Mouse (Mus musculus) heart, postnatal 0 days (tissue): Measurements from ENCODE around the gene B230217C12Rik. TPM values are rescaled to one million over a fixed set of nuclear protein-coding genes. Genes with fewer than 3 reads are reported as not detected.

Experiments used
- ATAC-seq: fragments of 200-750 bp; cut with Nextera tagmentation; 2 replicates; pipeline ENCODE4 v1.8.0; 2017; ENCODE audit warnings: low read depth, moderate number of reproducible peaks, moderate library complexity; ENCODE audit not compliant: insufficient read depth
- DNase-seq: peaks from one replicate; pipeline ENCODE4 v3.0.0-alpha.2; 2016; ENCODE audit warnings: low spot score
- H3K27ac ChIP-seq: fragments of 300-500 bp; sonication (generic); 2 replicates; pipeline ENCODE4 v1.5.1; 2014; ENCODE audit warnings: low read depth, mild to moderate bottlenecking
- H3K27me3 ChIP-seq: fragments of 300-500 bp; sonication (generic); 2 replicates; pipeline ENCODE4 v1.6.1; 2014; ENCODE audit warnings: low read length, mixed read lengths; ENCODE audit not compliant: control insufficient read depth, insufficient read depth
- H3K36me3 ChIP-seq: fragments of 300-500 bp; sonication (generic); replicated peaks from 2 replicates; pipeline ENCODE4 v1.6.1; 2014; ENCODE audit warnings: low read length, mixed read lengths; ENCODE audit not compliant: control insufficient read depth, insufficient read depth
- H3K4me1 ChIP-seq: fragments of 300-500 bp; sonication (generic); 2 replicates; pipeline ENCODE4 v1.6.1; 2014; ENCODE audit warnings: antibody characterized with exemption; ENCODE audit not compliant: control insufficient read depth, insufficient read depth
- H3K4me2 ChIP-seq: fragments of 300-500 bp; sonication (generic); 2 replicates; pipeline ENCODE4 v1.6.1; 2014; ENCODE audit warnings: low read depth, mild to moderate bottlenecking, low read length, moderate library complexity
- H3K4me3 ChIP-seq: fragments of 300-500 bp; sonication (generic); 2 replicates; pipeline ENCODE4 v1.5.1; 2014; ENCODE audit warnings: low read depth, low read length
- H3K9ac ChIP-seq: fragments of 300-500 bp; sonication (generic); replicated peaks from 2 replicates; pipeline ENCODE4 v1.6.1; 2014; ENCODE audit warnings: low read depth, low read length, mixed read lengths
- H3K9me3 ChIP-seq: fragments of 300-500 bp; sonication (generic); replicated peaks from 2 replicates; pipeline ENCODE4 v1.6.1; 2016; ENCODE audit warnings: low read length; ENCODE audit not compliant: control insufficient read depth
- CTCF ChIP-seq: IDR thresholded peaks from 2 replicates; pipeline ENCODE4 v1.5.1; 2016; ENCODE audit warnings: antibody characterized with exemption, control low read depth, low read depth
- EP300 ChIP-seq: IDR thresholded peaks from 2 replicates; pipeline ENCODE4 v1.6.1; 2016; ENCODE audit warnings: antibody characterized with exemption, low read depth
- WGBS: fragments of 180-500 bp; shearing (Covaris S2); extraction: QIAGEN DNeasy Blood & Tissue Kit; methylation state at CpG from one replicate; pipeline ENCODE4 v1.1.7; 2014; 5-methylcytosine and 5-hydroxymethylcytosine counted together
- polyA plus RNA-seq: library from polyadenylated mRNA; unstranded; fragments of >200 nt; fragmentation: Nextera tagmentation; extraction: Ambion mirVana; gene quantifications from 2 replicates; pipeline ENCODE4 v1.2.1, GENCODE M21; 2015
- total RNA-seq: library from RNA; depleted of rRNA; stranded (reverse); fragments of >200 nt; gene quantifications from 2 replicates; pipeline ENCODE4 v1.2.3, GENCODE M21; 2014; ENCODE audit warnings: low replicate concordance

Gene B230217C12Rik
- total and polyA plus RNA-seq, 2 experiments from 2014 or later: 0.97 to 1.4 TPM

- H3K27ac ChIP-seq: peak overlapping the region; percentile 71
- peaks cover 23% of the 10 kb centered on the region for H3K36me3 ChIP-seq
- H3K4me2 ChIP-seq: no peak overlapping the region
- H3K4me1 ChIP-seq: peaks cover 51% of the 10 kb centered on the region
- H3K27me3 ChIP-seq: no peaks in the 10 kb centered on the region
- no peak overlapping the region for H3K4me3 ChIP-seq
- TF ChIP-seq EP300 (no peak), CTCF (no peak)
- H3K9me3 ChIP-seq: no peaks in the 10 kb centered on the region
- no peak for DNase-seq
- 0 out of 2 replicates have a peak, but pooled peaks have one; percentile 25 for ATAC-seq
- 23% methylated on average over 4 of the region's 4 CpGs for WGBS
- no peak overlapping the region for H3K9ac ChIP-seq
Measured at GRCm38 (mm10) chr11:97818571-97818970, 22.0 kb upstream of the B230217C12Rik start.

- TF ChIP-seq EP300: no peak
- TF ChIP-seq CTCF: no peak
- Histone ChIP-seq H3K27ac (peak overlapping the region; percentile 71), H3K9ac (no peak overlapping the region), H3K4me2 (no peak overlapping the region), H3K4me1 (peaks cover 51% of the 10 kb centered on the region), H3K4me3 (no peak overlapping the region), H3K9me3 (no peaks in the 10 kb centered on the region), H3K27me3 (no peaks in the 10 kb centered on the region), H3K36me3 (peaks cover 21% of the 10 kb centered on the region)
- no peak for ATAC-seq
- WGBS: 42% methylated on average over 4 of the region's 4 CpGs
- DNase-seq: peak; percentile 3
Measured at GRCm38 (mm10) chr11:97819102-97819501, 21.5 kb upstream of the B230217C12Rik start.

- no peak for DNase-seq
- H3K4me1 ChIP-seq: peaks cover 51% of the 10 kb centered on the region
- no peak for TF ChIP-seq CTCF
- no peak for TF ChIP-seq EP300
- no peak overlapping the region for H3K4me2 ChIP-seq
- no peak for ATAC-seq
- WGBS: 64% methylated on average over 5 of the region's 5 CpGs
- H3K4me3 ChIP-seq: no peak overlapping the region
- no peaks in the 10 kb centered on the region for H3K27me3 ChIP-seq
- H3K36me3 ChIP-seq: peaks cover 26% of the 10 kb centered on the region
- H3K27ac ChIP-seq: peak overlapping the region; percentile 51; the same call in 1 of the 2 replicates
- no peak overlapping the region for H3K9ac ChIP-seq
- H3K9me3 ChIP-seq: no peaks in the 10 kb centered on the region
Measured at GRCm38 (mm10) chr11:97819923-97820322, 20.7 kb upstream of the B230217C12Rik start.

- 17% methylated on average over 4 of the region's 4 CpGs for WGBS
- Histone ChIP-seq H3K9ac (no peak overlapping the region), H3K27me3 (no peaks in the 10 kb centered on the region), H3K9me3 (no peaks in the 10 kb centered on the region), H3K4me2 (no peak overlapping the region), H3K27ac (peak overlapping the region; percentile 46), H3K4me1 (peaks cover 51% of the 10 kb centered on the region), H3K36me3 (peaks cover 30% of the 10 kb centered on the region), H3K4me3 (no peak overlapping the region)
- ATAC-seq (0 out of 2 replicates have a peak, but pooled peaks have one; percentile 15), DNase-seq (no peak)
- TF ChIP-seq EP300: no peak
- TF ChIP-seq CTCF: no peak
Measured at GRCm38 (mm10) chr11:97820840-97821239, 19.7 kb upstream of the B230217C12Rik start.

- TF ChIP-seq CTCF (no peak), EP300 (no peak)
- ATAC-seq (no peak), DNase-seq (no peak)
- Histone ChIP-seq H3K4me1 (peaks cover 44% of the 10 kb centered on the region), H3K9ac (no peak overlapping the region), H3K4me2 (no peak overlapping the region), H3K4me3 (no peak overlapping the region), H3K27me3 (no peaks in the 10 kb centered on the region), H3K36me3 (peaks cover 31% of the 10 kb centered on the region), H3K9me3 (no peaks in the 10 kb centered on the region), H3K27ac (peak overlapping the region; percentile 46)
- WGBS: 86% methylated on average over 8 of the region's 8 CpGs
Measured at GRCm38 (mm10) chr11:97821401-97822064, 19.0 kb upstream of the B230217C12Rik start.
